Mouse (Mus musculus) heart, embryonic 13.5 days (tissue): ENCODE measurements at regions not wholly inside any gene's neighbourhood (a gene's known extent, or its start where the extent isn't known, plus 50 kb on each side); places are given as distances from the start of the nearest gene placed in this dataset.
A peak's percentile ranks its signal among the peaks of the same experiment; 100 is the strongest.
"Not testable (repeated sequence)": the region's sequence is repeated elsewhere in the genome, so short reads cannot be mapped to it uniquely, and the experiment has no call there.

Source experiments
- ATAC-seq: fragments of 200-750 bp; cut with Nextera tagmentation; 2 replicates; pipeline ENCODE4 v1.8.0; 2017; ENCODE audit warnings: moderate TSS enrichment; ENCODE audit not compliant: insufficient number of reproducible peaks, low FRiP score, low TSS enrichment; ENCODE audit errors: extremely low read depth
- H3K27ac ChIP-seq: fragments of 300-500 bp; sonication (generic); replicated peaks from 2 replicates; pipeline ENCODE4 v1.5.1; 2015; ENCODE audit warnings: moderate library complexity, mild to moderate bottlenecking, inconsistent platforms
- H3K27me3 ChIP-seq: fragments of 300-500 bp; sonication (generic); replicated peaks from 2 replicates; pipeline ENCODE4 v1.6.1; 2015; ENCODE audit warnings: mild to moderate bottlenecking, inconsistent platforms
- H3K36me3 ChIP-seq: fragments of 300-500 bp; sonication (generic); 2 replicates; pipeline ENCODE4 v1.6.1; 2015; ENCODE audit warnings: mild to moderate bottlenecking, inconsistent platforms
- H3K4me1 ChIP-seq: fragments of 300-500 bp; sonication (generic); 2 replicates; pipeline ENCODE4 v1.6.1; 2015; ENCODE audit warnings: inconsistent platforms
- H3K4me2 ChIP-seq: fragments of 300-500 bp; sonication (generic); 2 replicates; pipeline ENCODE4 v1.6.1; 2015; ENCODE audit warnings: inconsistent platforms, mild to moderate bottlenecking, moderate library complexity
- H3K4me3 ChIP-seq: fragments of 300-500 bp; sonication (generic); 2 replicates; pipeline ENCODE4 v1.5.1; 2015; ENCODE audit warnings: moderate library complexity, mild to moderate bottlenecking, inconsistent platforms
- H3K9ac ChIP-seq: fragments of 300-500 bp; sonication (generic); 2 replicates; pipeline ENCODE4 v1.6.1; 2015; ENCODE audit warnings: inconsistent platforms, mild to moderate bottlenecking, moderate library complexity
- H3K9me3 ChIP-seq: fragments of 300-500 bp; sonication (generic); 2 replicates; pipeline ENCODE4 v1.6.1; 2016; ENCODE audit warnings: inconsistent platforms
- WGBS: fragments of 180-500 bp; shearing (Covaris S2); methylation state at CpG from one replicate; pipeline ENCODE4 v1.1.7; 2015; ENCODE audit warnings: mixed read lengths; 5-methylcytosine and 5-hydroxymethylcytosine counted together

GRCm38 (mm10) chr1:18058211-18058971 is 87.3 kb downstream of the Crisp4 start:
- H3K4me2 ChIP-seq, result peak overlapping the region; percentile 98
- no peak for ATAC-seq

GRCm38 (mm10) chr1:18057646-18058210 is 88.0 kb downstream of the Crisp4 start:
- Histone ChIP-seq H3K4me2 (peak overlapping the region; percentile 98), H3K4me1 (peaks cover 12% of the 10 kb centered on the region), H3K27me3 (peaks cover 64% of the 10 kb centered on the region), H3K36me3 (no peaks in the 10 kb centered on the region), H3K9ac (peak overlapping the region; percentile 74), H3K27ac (no peak overlapping the region), H3K4me3 (peak overlapping the region; percentile 61), H3K9me3 (no peaks in the 10 kb centered on the region)
- 3% methylated on average over 26 of the region's 26 CpGs for WGBS
- ATAC-seq, result no peak

More at GRCm38 (mm10) chr1:18058211-18058971, 87.3 kb downstream of the Crisp4 start:
- H3K9me3 ChIP-seq, result no peaks in the 10 kb centered on the region
- peak overlapping the region; percentile 74 for H3K9ac ChIP-seq
- no peak overlapping the region for H3K27ac ChIP-seq
- H3K27me3 ChIP-seq, result peaks cover 64% of the 10 kb centered on the region
- H3K36me3 ChIP-seq, result no peaks in the 10 kb centered on the region
- 1% methylated on average over 77 of the region's 77 CpGs for WGBS
- peak overlapping the region; percentile 61 for H3K4me3 ChIP-seq
- peaks cover 12% of the 10 kb centered on the region for H3K4me1 ChIP-seq

GRCm38 (mm10) chr1:18057003-18057402 is 88.7 kb downstream of the Crisp4 start:
- H3K4me2 ChIP-seq, result peak overlapping the region; percentile 98
- peak overlapping the region; percentile 61 for H3K4me3 ChIP-seq
- H3K27ac ChIP-seq, ATAC-seq, H3K9ac ChIP-seq, H3K36me3 ChIP-seq, H3K9me3 ChIP-seq: not testable (repeated sequence)
- peaks cover 12% of the 10 kb centered on the region for H3K4me1 ChIP-seq
- peaks cover 64% of the 10 kb centered on the region for H3K27me3 ChIP-seq
- WGBS, result 10% methylated on average over 11 of the region's 11 CpGs

GRCm38 (mm10) chr1:18030226-18030625 is 115.5 kb downstream of the Crisp4 start:
- H3K9me3 ChIP-seq, result no peaks in the 10 kb centered on the region
- no peak overlapping the region for H3K9ac ChIP-seq
- H3K4me1 ChIP-seq, result no peaks in the 10 kb centered on the region
- 43% methylated on average over 3 of the region's 3 CpGs for WGBS
- H3K27ac ChIP-seq, result no peak overlapping the region
- no peaks in the 10 kb centered on the region for H3K36me3 ChIP-seq
- H3K4me3 ChIP-seq, result no peak overlapping the region
- no peak overlapping the region for H3K4me2 ChIP-seq
- ATAC-seq, result no peak
- no peaks in the 10 kb centered on the region for H3K27me3 ChIP-seq

DNA sequence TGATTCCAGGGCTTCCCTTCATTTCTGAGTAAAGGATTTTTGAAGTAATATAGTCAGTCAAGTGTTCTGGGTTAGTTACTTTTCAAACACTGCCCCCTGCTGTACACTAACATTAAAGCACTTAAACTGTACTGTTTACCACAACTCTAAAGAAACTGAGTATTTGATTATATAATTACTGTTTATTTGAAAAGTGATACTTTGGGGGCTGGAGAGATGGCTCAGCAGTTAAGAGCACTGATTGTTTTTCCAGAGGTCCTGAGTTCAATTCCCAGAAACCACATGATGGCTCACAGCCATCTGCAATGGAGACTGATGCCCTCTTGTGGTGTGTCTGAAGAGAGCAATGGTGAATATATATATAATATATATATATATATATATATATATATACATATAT is 132.8 kb downstream of the Crisp4 start:
- not testable (repeated sequence) for H3K9ac ChIP-seq, H3K4me2 ChIP-seq, H3K27ac ChIP-seq, H3K9me3 ChIP-seq, H3K27me3 ChIP-seq, H3K4me3 ChIP-seq, H3K4me1 ChIP-seq, ATAC-seq, H3K36me3 ChIP-seq

DNA sequence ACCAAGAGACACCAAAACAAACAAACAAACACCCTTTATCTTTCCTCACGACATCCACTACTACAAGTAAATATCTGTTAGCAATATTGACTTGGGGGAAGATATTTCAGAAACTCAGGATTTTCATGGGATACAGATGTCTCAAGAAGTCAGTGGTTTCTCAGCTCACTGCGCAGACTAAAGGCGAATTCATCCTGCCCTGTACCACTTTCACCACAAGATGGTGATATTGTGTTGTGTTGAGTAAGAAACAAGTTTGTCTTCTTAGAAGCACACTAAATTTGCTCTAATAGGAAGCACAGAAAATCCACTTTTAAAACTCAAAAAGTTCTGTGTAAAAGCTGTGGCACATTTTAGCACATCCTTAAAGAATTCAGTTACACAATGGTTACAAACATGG is 165.1 kb downstream of the Crisp4 start:
- ATAC-seq, result no peak

DNA sequence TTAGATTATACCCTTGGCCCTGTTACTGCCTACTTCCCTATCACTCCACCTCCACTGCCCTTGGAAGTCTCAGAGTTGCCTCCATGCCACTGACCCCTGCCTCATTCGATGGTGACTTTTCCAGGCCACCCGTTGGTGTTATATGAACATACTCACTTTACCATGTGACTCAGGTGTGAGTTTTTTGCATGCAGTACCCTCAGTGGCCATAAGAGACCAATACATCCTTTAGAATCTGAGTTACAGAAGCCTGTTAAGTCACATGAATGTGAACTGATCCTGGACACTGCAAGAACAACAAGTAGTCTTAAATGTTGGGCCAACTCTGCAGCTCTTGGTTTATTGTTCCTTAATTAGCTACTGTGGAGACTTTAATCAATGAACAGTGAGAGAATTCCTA is 167.6 kb downstream of the Crisp4 start:
- 67% methylated on average over 2 of the region's 2 CpGs for WGBS
- H3K9ac ChIP-seq, result no peak overlapping the region

More for the DNA sequence above, 165.1 kb downstream of the Crisp4 start:
- H3K4me1 ChIP-seq, result no peaks in the 10 kb centered on the region
- no peak overlapping the region for H3K27ac ChIP-seq
- H3K4me2 ChIP-seq, result no peak overlapping the region
- H3K27me3 ChIP-seq, result no peaks in the 10 kb centered on the region
- H3K9me3 ChIP-seq, result no peaks in the 10 kb centered on the region
- no peaks in the 10 kb centered on the region for H3K36me3 ChIP-seq
- WGBS, result 10% methylated on average over 3 of the region's 3 CpGs
- H3K4me3 ChIP-seq, result no peak overlapping the region
- H3K9ac ChIP-seq, result no peak overlapping the region

DNA sequence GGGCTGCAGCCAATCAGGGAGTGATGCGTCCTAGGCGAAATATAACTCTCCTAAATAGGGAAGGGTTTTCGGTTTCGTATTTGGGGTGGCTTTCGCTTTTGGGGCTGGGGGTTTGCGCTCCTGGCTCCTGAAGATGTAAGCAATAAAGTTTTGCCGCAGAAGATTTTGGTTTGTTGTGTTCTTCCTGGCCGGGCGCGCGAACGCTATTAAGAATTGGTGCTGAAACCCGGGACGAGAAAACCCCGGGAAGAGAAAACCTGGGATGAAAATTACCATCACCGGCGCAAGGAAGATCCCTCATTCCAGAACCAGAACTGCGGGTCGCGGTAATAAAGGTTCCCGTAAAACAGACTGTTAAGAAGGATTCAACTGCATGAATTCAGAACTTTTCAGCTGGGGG is 188.8 kb downstream of the Crisp4 start:
- H3K9me3 ChIP-seq, H3K4me1 ChIP-seq, H3K27ac ChIP-seq, H3K4me3 ChIP-seq, H3K9ac ChIP-seq, H3K36me3 ChIP-seq, ATAC-seq, H3K4me2 ChIP-seq, H3K27me3 ChIP-seq: not testable (repeated sequence)
- 91% methylated on average over 16 of the region's 21 CpGs for WGBS

More for the DNA sequence above, 167.6 kb downstream of the Crisp4 start:
- no peaks in the 10 kb centered on the region for H3K36me3 ChIP-seq
- no peaks in the 10 kb centered on the region for H3K27me3 ChIP-seq
- H3K27ac ChIP-seq, result no peak overlapping the region
- H3K9me3 ChIP-seq, result no peaks in the 10 kb centered on the region
- H3K4me2 ChIP-seq, result no peak overlapping the region
- no peaks in the 10 kb centered on the region for H3K4me1 ChIP-seq
- H3K4me3 ChIP-seq, result no peak overlapping the region
- no peak for ATAC-seq

DNA sequence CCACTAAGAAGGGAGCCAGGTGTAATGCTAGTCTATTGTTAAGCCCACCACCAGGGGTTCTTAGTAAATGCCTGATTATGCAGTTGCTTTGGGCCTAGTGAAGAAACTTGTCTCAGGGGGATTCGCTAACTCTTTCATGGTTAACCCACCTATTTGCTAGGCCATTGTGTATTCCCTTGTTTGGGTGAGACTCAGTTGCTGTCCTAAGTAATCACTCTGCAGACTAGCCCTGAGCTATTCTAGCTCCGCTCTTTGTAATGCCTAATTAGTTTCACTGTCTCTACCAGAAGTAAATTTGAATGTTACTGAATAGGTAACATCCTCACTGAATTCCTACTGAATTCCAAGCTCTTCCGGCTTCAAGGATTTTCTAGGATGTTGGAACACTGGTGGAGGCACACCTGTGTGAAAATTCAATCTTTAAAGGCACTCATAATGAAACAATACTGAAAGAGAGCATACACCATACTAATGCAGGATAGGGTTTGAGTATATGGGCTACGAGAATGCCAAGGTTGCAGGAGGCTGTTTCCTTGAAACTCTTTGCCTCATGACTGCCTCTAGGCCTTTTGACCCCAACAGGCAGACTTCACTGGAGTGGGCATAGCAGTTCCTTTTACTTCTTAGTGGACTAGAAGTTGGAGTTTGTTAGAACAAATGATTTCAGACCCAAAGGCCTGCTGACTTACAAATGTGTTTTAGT is 213.4 kb downstream of the Crisp4 start:
- H3K4me2 ChIP-seq, H3K4me1 ChIP-seq, H3K9ac ChIP-seq, H3K9me3 ChIP-seq, H3K36me3 ChIP-seq, ATAC-seq, H3K27ac ChIP-seq, H3K27me3 ChIP-seq, H3K4me3 ChIP-seq: not testable (repeated sequence)
- 76% methylated on average over 4 of the region's 4 CpGs for WGBS
